Mouse (Mus musculus) gastrocnemius, postnatal 14 days (tissue): ENCODE measurements around the gene Castor1. TPM values are rescaled to one million over a fixed set of nuclear protein-coding genes. Genes with fewer than 3 reads are reported as not detected.

Experiments used
- DNase-seq: peaks from one replicate; pipeline ENCODE4 v3.0.0; 2021; ENCODE audit warnings: mixed read lengths
- intact Hi-C: fragments of 180-260 bp; cut with DNase I; formaldehyde crosslinking; loops from one replicate; pipeline ENCODE4 v1.15.1; 2025; ENCODE audit warnings: low total_unique reads
- total RNA-seq, 2 experiments: library from RNA; stranded (reverse); gene quantifications; 2 replicates each; pipeline ENCODE4 v1.2.3; 2021

Castor1 gene
- total RNA-seq, 2 experiments from 2014 or later: 4.3 to 8.9 TPM

GRCm38 (mm10) chr11:4252886-4253285 is 34.9 kb downstream of the Castor1 start:
- intact Hi-C loops: no loop called here
- DNase-seq: no peak

GRCm38 (mm10) chr11:4256846-4257607 is 39.0 kb downstream of the Castor1 start, which contains the start of gene Lif:
Gene Lif (plus strand): TSS chr11:4257557.
- no peak for DNase-seq
- intact Hi-C loops: no loop called here

- no peak for DNase-seq
- intact Hi-C loops: loop anchor here (2.0 kb wide), 2 partner anchors 37 to 165 kb away; no protein-coding TSS in a partner anchor
Observed at GRCm38 (mm10) chr11:4257756-4258155, 39.7 kb downstream of the Castor1 start.

- intact Hi-C loops: loop anchor here (2.0 kb wide), 2 partner anchors 38 to 164 kb away; no protein-coding TSS in a partner anchor
- DNase-seq: peak; percentile 73
Observed at GRCm38 (mm10) chr11:4258657-4259082, 40.6 kb downstream of the Castor1 start.

GRCm38 (mm10) chr11:4260463-4261187 is 42.6 kb downstream of the Castor1 start:
- peak; percentile 63 for DNase-seq
- intact Hi-C loops: no loop called here

- DNase-seq: peak; percentile 73
- intact Hi-C loops: no loop called here
Observed at GRCm38 (mm10) chr11:4261188-4261494, 43.1 kb downstream of the Castor1 start.

- intact Hi-C loops: no loop called here
- DNase-seq: no peak
Observed at GRCm38 (mm10) chr11:4261969-4262368, 43.9 kb downstream of the Castor1 start.

GRCm38 (mm10) chr11:4262847-4263246 is 44.8 kb downstream of the Castor1 start:
- DNase-seq: no peak
- intact Hi-C loops: no loop called here

- intact Hi-C loops: no loop called here
- no peak for DNase-seq
Observed at GRCm38 (mm10) chr11:4263296-4263695, 45.3 kb downstream of the Castor1 start.

GRCm38 (mm10) chr11:4264066-4264465 is 46.0 kb downstream of the Castor1 start:
- intact Hi-C loops: no loop called here
- DNase-seq: peak; percentile 73

GRCm38 (mm10) chr11:4266271-4267201 is 48.5 kb downstream of the Castor1 start:
- DNase-seq: peak; percentile 58
- intact Hi-C loops: no loop called here

- intact Hi-C loops: no loop called here
- no peak for DNase-seq
Observed at GRCm38 (mm10) chr11:4267202-4267578, 49.2 kb downstream of the Castor1 start.

GRCm38 (mm10) chr11:4268500-4268899 is 50.5 kb downstream of the Castor1 start:
- intact Hi-C loops: no loop called here
- DNase-seq: no peak

GRCm38 (mm10) chr11:4270744-4271459 is 52.9 kb downstream of the Castor1 start:
- intact Hi-C loops: no loop called here
- peak; percentile 83 for DNase-seq

- DNase-seq: no peak
- intact Hi-C loops: no loop called here
Observed at GRCm38 (mm10) chr11:4271544-4271943, 53.5 kb downstream of the Castor1 start.
